Mouse (Mus musculus) CH12.LX (cell line): Measurements from ENCODE around the gene Nuak2.

Experiments used
- CTCF ChIP-seq, 2 experiments: IDR thresholded peaks in 1 of 2; conservative IDR thresholded peaks in 1 of 2; 2 replicates each; pipeline ENCODE4 v1.5.1; 2011 to 2012; ENCODE audit warnings: low read depth in 2 of 2, low read length in 2 of 2, improper control_type of control experiment in 1 of 2, inconsistent platforms in 1 of 2, mild to moderate bottlenecking in 1 of 2, moderate library complexity in 1 of 2
- KAT2A ChIP-seq: IDR thresholded peaks from 2 replicates; pipeline ENCODE4 v1.6.1; 2012; ENCODE audit warnings: low read length, improper control_type of control experiment, inconsistent platforms; ENCODE audit not compliant: insufficient replicate concordance

DNA sequence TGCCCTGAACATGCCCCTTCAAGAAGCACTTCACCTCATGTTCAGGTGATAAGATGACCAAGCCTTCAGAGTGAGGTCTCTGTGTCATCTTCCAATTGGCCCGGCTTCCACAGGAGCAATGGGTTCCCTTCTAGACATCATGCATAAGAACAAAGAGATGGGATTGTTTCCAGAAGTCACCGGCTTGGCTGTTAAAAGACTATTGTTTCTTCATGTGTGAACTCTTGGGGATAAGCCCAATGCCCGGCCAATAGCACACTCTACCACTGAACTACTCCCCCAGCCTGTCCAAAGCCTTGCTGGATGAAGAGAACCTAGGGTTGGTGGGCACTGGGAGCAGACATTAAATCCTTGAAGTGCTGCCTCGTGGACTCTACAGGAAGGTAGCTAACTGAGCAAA is 29.6 kb downstream of the Nuak2 start:
- no peak for TF ChIP-seq CTCF (conservative IDR thresholded peaks at IDR 0.05 in 1 of 2, IDR thresholded peaks at IDR 0.05 in 1 of 2; ENCODE audit: low read depth in 2 of 2, low read length in 2 of 2)
- TF ChIP-seq KAT2A, result no peak
